Mouse (Mus musculus): ENCODE data around the gene Sirt4.
A peak's percentile ranks its signal among the peaks of the same experiment; 100 is the strongest.

Sirt4 gene

GRCm38 (mm10) chr5:115490638-115491000, 6.1 kb upstream of the Sirt4 start:
- no peak for DNase-seq

DNA sequence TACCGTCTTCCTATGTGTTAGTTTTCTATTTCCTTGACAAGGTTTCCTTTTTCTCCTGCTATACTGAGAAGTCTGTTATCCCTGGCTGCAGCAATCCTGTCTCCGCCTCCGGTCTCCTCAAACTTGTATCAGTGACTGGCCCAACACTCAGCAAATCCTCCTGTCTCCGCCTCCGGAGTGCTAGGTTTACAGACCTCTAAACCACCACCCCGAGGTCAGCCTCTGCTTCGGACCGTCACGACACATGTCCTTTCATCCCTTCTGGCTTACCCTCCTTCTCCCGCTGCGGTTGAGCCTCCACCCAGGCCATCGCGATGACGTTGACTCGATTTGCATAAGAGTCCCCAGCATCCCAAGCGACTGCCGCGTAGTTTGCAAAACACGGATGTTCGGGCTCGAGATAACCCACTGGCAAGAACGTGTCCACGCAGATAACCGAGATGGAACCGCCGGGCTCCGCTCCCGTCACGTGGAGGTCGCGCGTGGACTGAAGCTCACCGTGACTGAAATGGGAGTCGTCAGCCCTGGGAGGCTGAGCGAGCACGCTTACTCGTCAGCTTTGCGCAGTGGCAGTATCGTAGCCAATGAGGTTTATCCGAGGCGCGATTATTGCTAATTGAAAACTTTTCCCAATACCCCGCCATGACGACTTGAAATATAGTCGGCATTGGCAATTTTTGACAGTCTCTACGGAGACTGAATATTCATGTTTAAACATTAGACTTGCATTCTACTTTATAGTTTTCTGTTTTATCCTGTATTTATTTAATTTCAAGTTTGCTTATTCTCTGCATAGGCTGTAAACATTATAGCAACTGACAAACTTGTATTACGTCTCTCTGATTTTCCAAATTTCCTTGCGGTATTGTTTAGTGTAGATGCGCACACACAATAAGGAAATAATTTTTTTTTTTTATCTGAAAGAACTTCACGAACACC, 5.4 kb upstream of the Sirt4 start:
- DNase-seq: peak; percentile 88

GRCm38 (mm10) chr5:115488841-115489698, 4.5 kb upstream of the Sirt4 start:
- DNase-seq: peak; percentile 81

GRCm38 (mm10) chr5:115487942-115488580, 3.5 kb upstream of the Sirt4 start:
- no peak for DNase-seq

GRCm38 (mm10) chr5:115487353-115487752, 2.8 kb upstream of the Sirt4 start:
- DNase-seq: no peak

DNA sequence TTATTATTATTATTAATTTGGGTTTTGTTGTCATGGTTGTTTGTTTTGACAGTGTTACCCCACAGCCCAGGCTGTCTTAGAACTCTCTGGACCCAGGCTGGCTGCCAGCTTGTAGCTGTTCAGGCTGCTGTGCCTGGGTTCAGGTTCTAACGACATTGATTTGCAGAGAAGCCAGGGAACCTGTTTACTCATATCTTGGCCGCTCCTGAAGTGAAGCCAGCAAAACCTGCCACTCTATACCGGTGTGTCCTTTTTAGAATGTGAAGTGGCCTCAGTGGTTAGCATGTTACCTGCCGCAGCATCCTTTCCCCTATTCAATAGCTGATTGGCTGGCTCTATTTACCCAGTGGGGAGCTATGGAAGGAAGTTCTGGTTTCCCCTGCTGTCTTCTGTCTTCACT, 2.2 kb upstream of the Sirt4 start:
- no peak for DNase-seq

DNA sequence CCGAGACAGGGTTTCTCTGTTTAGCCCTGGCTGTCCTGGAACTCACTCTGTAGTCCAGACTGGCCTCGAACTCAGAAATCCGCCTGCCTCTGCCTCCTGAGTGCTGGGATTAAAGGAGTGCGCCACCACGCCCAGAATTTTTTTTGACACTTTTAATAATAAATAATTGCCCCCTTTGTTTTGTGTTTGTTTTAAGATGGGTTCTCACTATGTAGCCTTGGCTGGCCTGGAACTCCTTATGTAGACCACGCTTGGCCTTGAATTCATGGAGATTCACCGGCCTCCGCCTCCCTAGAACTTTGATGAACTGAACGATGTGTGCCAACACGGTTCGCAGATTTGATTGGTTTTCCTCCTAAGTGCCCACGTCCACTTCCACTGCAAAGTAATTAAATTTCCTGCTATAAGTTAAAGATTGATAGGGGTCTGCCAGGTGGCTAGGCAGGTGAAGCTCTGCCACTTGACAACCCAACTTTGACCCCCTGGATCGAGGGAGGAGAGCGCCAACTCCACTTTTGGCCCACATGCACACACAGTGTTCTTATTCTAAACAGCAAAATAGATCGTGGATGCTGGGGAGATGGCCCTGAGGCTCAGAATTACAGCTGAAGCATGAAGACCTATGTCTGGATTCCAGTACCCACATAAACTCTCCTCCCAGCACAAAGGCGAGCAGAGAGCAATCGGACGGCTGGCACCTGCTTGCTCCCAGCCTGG, 1.1 kb upstream of the Sirt4 start:
- no peak for DNase-seq

DNA sequence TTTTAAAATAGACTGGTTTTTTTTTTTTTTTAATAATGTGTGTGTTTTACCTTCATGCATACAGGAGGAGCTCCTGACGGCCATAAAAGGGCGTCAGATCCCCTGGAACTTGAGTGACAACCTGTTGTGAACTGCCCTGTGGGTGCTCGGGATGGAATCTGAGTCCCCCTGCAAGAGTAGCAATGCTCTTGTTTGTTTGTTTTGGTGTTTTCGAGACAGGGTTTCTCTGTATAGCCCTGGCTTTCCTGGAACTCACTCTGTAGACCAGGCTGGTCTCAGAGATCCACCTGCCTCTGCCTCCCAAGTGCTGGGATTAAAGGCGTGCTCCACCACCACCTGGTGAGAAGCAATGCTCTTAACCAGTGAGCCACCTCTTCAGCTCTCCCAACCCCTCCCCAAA, 471 bp upstream of the Sirt4 start:
- DNase-seq: no peak

DNA sequence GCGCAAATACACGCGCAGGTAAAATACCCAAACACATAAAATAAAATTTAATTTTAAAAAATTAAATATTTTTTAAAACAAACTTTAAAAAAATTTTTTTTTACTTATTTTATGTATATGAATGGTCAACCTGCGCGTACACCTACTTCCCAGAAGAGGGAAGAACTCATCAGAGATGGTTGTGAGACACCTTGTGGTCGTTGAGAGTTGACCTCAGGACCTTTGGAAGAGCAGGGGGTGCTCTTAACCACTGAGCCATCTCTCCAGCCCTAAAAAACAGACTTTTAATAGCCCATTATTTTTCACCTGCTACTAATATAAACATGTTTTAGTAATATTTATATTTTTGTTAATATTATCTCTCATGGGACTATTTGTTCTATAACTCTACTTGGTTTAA, 1.1 kb downstream of the Sirt4 start:
- no peak for DNase-seq

- DNase-seq: no peak
Observed at GRCm38 (mm10) chr5:115482390-115483265, 1.9 kb downstream of the Sirt4 start.

GRCm38 (mm10) chr5:115480101-115480500, 4.4 kb downstream of the Sirt4 start:
- DNase-seq: no peak

GRCm38 (mm10) chr5:115479561-115479960, 5.0 kb downstream of the Sirt4 start:
- DNase-seq: no peak

DNA sequence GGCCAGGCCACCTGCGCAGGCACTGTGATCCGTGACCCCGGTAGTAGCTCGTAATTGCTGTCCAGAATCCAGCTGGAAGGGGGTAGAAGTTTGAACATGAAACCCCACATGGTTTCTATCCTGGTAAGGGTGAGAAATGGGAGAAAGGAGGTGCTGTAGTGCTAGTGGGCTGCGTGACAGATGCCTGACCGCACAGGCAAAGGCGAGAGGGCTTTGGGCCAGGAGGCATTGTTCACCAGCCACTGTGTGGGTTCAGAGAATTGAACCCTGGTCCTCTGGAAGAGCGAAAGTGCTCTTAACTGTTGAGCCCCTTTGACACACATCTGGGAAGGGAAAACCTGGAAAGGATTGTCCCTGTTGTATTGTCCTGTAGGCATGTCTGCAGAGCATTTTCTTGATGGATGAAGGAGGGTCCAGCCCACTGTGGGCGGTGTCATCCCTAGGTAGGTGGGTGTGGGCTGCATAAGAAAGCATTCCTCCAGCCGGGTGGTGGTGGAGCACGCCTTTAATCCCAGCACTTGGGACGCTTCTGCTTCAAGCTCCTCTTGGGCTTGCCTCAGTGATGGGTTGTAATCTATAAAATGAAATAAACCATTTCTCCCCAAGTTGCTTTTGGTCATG, 8.3 kb downstream of the Sirt4 start:
- no peak for DNase-seq

DNA sequence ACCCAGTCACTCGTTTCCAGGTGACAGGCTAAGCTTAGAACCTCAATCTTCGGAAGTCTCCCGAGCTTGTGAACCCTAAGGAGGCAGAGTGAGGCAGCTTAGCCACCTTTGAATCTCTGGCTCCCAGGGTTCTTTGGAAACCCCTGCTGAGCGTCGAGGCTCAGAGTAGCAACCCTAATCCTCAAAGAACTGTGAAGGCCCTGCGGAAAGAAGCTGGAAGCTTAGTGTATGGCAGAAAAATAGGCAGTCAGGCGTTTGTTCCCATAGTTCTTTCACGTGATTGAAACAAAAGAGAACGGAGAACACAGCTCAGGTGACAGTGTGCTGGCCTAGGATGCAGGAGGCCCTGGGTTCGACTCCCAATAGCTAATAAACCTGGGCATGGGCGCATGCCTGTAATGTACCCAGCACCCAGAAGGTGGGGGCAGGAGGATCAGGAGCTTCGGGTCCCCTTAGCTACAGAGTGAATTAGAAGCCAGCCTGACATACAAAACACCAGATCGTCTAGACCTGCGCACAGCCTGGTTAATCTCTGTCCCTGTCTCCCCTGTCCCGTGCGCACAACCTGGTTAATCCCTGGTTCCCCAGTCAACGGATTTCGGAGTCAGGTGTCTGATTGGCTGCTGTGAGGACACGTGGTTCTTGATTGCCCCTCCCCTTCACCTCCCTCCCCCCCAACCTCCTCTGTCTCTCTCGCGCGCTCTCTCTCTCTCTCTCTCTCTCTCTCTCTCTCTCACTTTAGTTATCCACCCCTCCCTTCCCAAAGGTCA, 9.0 kb downstream of the Sirt4 start:
- no peak for DNase-seq

DNA sequence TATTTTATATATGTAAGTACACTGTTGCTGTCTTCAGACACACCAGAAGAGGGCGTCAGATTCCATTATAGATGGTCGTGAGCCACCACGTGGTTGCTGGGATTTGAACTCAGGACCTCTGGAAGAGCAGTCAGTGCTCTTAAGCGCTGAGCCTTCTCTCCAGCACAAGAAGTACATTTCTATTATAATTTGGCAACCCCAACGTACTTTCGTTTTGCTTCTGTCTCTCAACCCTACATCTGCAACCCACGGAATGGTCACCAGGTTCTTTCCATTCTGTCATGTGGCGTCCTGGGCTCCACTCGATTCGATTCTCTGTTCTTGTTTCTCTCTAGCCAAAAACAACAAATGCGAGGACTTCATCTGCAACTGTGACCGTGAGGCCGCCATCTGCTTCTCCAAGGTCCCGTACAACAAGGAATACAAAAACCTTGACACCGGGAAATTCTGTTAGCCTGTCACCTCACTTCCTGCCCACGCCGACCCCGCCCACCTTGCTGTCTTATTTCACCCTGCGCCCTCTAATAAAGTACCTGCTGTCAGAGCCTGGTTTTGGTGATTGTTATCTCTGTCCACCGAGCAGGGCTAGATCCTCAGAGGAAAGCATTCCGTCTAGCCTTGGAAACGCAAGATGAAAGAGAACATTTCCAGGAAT, 10.2 kb downstream of the Sirt4 start:
- no peak for DNase-seq

GRCm38 (mm10) chr5:115473191-115473590, 11.3 kb downstream of the Sirt4 start:
- no peak for DNase-seq

GRCm38 (mm10) chr5:115470766-115471531, 13.6 kb downstream of the Sirt4 start:
- DNase-seq: no peak

DNA sequence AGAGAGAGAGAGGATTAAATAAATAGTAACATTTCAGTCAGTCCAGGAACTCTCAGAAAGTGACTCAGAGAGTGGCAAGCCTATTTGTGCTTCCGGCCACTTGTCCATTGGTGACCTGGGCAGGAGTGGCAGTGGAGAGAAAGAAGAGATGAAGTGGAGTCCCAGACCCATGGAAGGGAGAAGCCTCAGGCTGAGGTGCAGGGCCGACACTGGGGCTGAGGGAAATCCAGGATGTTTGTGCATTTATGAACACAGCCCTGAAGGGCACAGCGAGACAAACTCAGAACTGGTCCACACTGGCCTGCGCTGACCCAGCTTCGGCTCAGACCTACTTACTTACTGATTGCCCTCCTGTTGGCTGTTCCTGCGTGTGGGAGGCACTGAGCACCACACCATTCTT, 14.7 kb downstream of the Sirt4 start:
- DNase-seq: no peak
